Comparison of ENCODE assay signal across 12 mouse cellular contexts in the genomic region with DNA sequence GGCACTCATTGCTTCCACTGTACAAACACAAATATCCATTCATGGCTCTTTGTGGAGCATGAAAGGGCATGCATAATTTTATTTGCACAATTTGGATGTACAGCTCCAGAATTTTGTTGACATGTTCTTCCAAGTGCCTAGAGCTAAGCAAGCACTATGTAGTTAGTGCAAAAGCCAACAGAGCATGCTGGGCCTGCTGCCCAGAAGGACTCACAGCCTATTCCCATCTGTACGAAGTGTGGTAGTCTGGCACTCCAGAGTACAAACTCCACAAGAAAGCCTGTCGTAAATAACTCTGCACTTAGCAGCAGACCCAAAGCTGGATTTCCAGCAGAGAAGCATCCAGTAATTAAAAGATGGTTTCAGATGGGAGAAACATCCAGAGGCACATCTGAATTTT.
DNase-seq lines count a peak whose midpoint lies in the region; ATAC-seq and TF ChIP-seq lines count a peak whose summit lies in the region.
"Had no signal": no experiment of that assay in that cellular context is flagged by ENCODE, and none has a peak within 500 bp of the region (broad histone marks: within the 10 kb centered on the region; RNA-seq: fewer than 3 reads in every experiment).

No protein-coding gene starts in this region.

- no peak overlapping the region for H3K4me2 ChIP-seq in intestine, embryonic 15.5 days (replicated peaks)
- H3K4me2 ChIP-seq in intestine, postnatal 0 days (replicated peaks; ENCODE audit: low read depth), result no peak overlapping the region
- no peak overlapping the region for H3K4me2 ChIP-seq in lung, embryonic 16.5 days (ENCODE audit: low read depth, low read length)
- H3K4me2 ChIP-seq: embryonic facial prominence, embryonic 12.5 days; hindbrain, embryonic 15.5 days; midbrain, embryonic 12.5 days had no signal

- no peak for DNase-seq in lung, adult 18-20 months
- peak; percentile 22 for DNase-seq in brain, embryonic 18.5 days (ENCODE audit: low read depth, low spot score)
- DNase-seq in lung, postnatal 36 days, result peak; percentile 22
- DNase-seq in cerebellum, adult 11-12 months, result no peak
- DNase-seq: cerebellum, postnatal 10 days; thymus, postnatal 14 days had no signal

- 17% methylated on average over 2 of the region's 2 CpGs for WGBS in intestine, embryonic 15.5 days
- 11% methylated on average over 2 of the region's 2 CpGs for WGBS in intestine, postnatal 0 days
- 37% methylated on average over 2 of the region's 2 CpGs for WGBS in lung, embryonic 16.5 days

- H3K36me3 ChIP-seq in intestine, embryonic 15.5 days, result no peaks in the 10 kb centered on the region
- no peaks in the 10 kb centered on the region for H3K36me3 ChIP-seq in intestine, postnatal 0 days (ENCODE audit: control insufficient read depth, insufficient read depth)
- no peaks in the 10 kb centered on the region for H3K36me3 ChIP-seq in lung, embryonic 16.5 days (ENCODE audit: control insufficient read depth, insufficient read depth, low read length)
- H3K36me3 ChIP-seq: embryonic facial prominence, embryonic 12.5 days; hindbrain, embryonic 15.5 days; midbrain, embryonic 12.5 days had no signal

- no peak for TF ChIP-seq CTCF in intestine, postnatal 0 days (IDR thresholded peaks at IDR 0.05; ENCODE audit: low read depth)

- H3K9me3 ChIP-seq in intestine, embryonic 15.5 days, result no peaks in the 10 kb centered on the region
- no peaks in the 10 kb centered on the region for H3K9me3 ChIP-seq in intestine, postnatal 0 days (ENCODE audit: control insufficient read depth)
- H3K9me3 ChIP-seq in lung, embryonic 16.5 days (ENCODE audit: control insufficient read depth, low read length), result no peaks in the 10 kb centered on the region
- H3K9me3 ChIP-seq: embryonic facial prominence, embryonic 12.5 days; hindbrain, embryonic 15.5 days; midbrain, embryonic 12.5 days had no signal

- no peaks in the 10 kb centered on the region for H3K4me1 ChIP-seq in intestine, embryonic 15.5 days (replicated peaks)
- H3K4me1 ChIP-seq in intestine, postnatal 0 days (replicated peaks; ENCODE audit: control insufficient read depth, insufficient read depth, low read length), result no peaks in the 10 kb centered on the region
- H3K4me1 ChIP-seq in lung, embryonic 16.5 days (replicated peaks; ENCODE audit: control insufficient read depth, insufficient read depth, low read length), result no peaks in the 10 kb centered on the region
- H3K4me1 ChIP-seq: embryonic facial prominence, embryonic 12.5 days; hindbrain, embryonic 15.5 days; midbrain, embryonic 12.5 days had no signal

- no peak overlapping the region for H3K4me3 ChIP-seq in intestine, embryonic 15.5 days (replicated peaks)
- no peak overlapping the region for H3K4me3 ChIP-seq in intestine, postnatal 0 days (ENCODE audit: low read depth, low read length)
- no peak overlapping the region for H3K4me3 ChIP-seq in lung, embryonic 16.5 days (ENCODE audit: low read length)
- H3K4me3 ChIP-seq: embryonic facial prominence, embryonic 12.5 days; hindbrain, embryonic 15.5 days; midbrain, embryonic 12.5 days had no signal

- peak; percentile 67; the same call in 1 of the 2 replicates for ATAC-seq in intestine, embryonic 15.5 days
- ATAC-seq in intestine, postnatal 0 days, result no peak
- peak; percentile 87 for ATAC-seq in lung, embryonic 16.5 days (ENCODE audit: low read depth)

- H3K27ac ChIP-seq in intestine, embryonic 15.5 days, result no peak overlapping the region
- H3K27ac ChIP-seq in intestine, postnatal 0 days (ENCODE audit: low read depth, low read length), result no peak overlapping the region
- H3K27ac ChIP-seq in lung, embryonic 16.5 days (ENCODE audit: low read length), result no peak overlapping the region
- H3K27ac ChIP-seq: embryonic facial prominence, embryonic 12.5 days; hindbrain, embryonic 15.5 days; midbrain, embryonic 12.5 days had no signal

- no peak overlapping the region for H3K9ac ChIP-seq in intestine, embryonic 15.5 days
- no peak overlapping the region for H3K9ac ChIP-seq in intestine, postnatal 0 days (ENCODE audit: low read depth, low read length)
- no peak overlapping the region for H3K9ac ChIP-seq in lung, embryonic 16.5 days (ENCODE audit: low read length)
- H3K9ac ChIP-seq: embryonic facial prominence, embryonic 12.5 days; hindbrain, embryonic 15.5 days; midbrain, embryonic 12.5 days had no signal

- H3K27me3 ChIP-seq in intestine, embryonic 15.5 days (replicated peaks), result no peaks in the 10 kb centered on the region
- no peaks in the 10 kb centered on the region for H3K27me3 ChIP-seq in intestine, postnatal 0 days (replicated peaks; ENCODE audit: control insufficient read depth, insufficient read depth, low read length)
- H3K27me3 ChIP-seq in lung, embryonic 16.5 days (ENCODE audit: control insufficient read depth, insufficient read depth, low read depth, low read length), result no peaks in the 10 kb centered on the region
- H3K27me3 ChIP-seq: embryonic facial prominence, embryonic 12.5 days; hindbrain, embryonic 15.5 days; midbrain, embryonic 12.5 days had no signal

Comparison
In these comparisons a context has a peak if more than half of its experiments do, and no peak if none do; other contexts are left out.
1. DNase-seq: peak in brain, embryonic 18.5 days (single experiment) and lung, postnatal 36 days (single experiment); none in lung, adult 18-20 months (0 of 2) and cerebellum, adult 11-12 months (single experiment).